Comparison of ENCODE assay signal across 9 mouse cellular contexts in the genomic region with DNA sequence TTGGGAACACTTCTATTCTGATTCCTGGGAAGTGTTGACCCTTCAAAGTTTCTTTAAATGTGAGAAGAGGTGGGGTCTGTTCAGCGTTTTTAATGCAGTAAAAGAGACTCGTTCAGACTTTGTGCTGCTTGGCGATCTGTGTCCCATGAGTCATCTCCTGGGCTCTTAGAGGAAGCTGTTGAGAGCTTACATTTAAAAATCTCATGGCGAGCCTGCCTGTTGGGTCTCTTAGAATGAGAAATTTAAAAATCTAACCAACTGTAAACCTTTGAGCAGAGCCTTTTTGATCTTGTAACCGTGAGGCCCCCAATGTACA. TPM values are rescaled to one million over a fixed set of nuclear protein-coding genes. Genes with fewer than 3 reads are reported as not detected.
DNase-seq lines count a peak whose midpoint lies in the region; ATAC-seq and TF ChIP-seq lines count a peak whose summit lies in the region.
"Had no signal": no experiment of that assay in that cellular context is flagged by ENCODE, and none has a peak within 500 bp of the region (broad histone marks: within the 10 kb centered on the region; RNA-seq: fewer than 3 reads in every experiment).

No protein-coding gene starts in this region.

- no peak overlapping the region for H3K4me3 ChIP-seq in kidney, embryonic 16.5 days (ENCODE audit: low read length)
- H3K4me3 ChIP-seq in bone marrow macrophage, adult 2 months (ENCODE audit: insufficient read depth, low read length), result peak overlapping the region; percentile 30; the same call in 1 of the 2 replicates
- H3K4me3 ChIP-seq in embryonic facial prominence, embryonic 15.5 days (replicated peaks), result no peak overlapping the region
- H3K4me3 ChIP-seq in liver, postnatal 0 days (ENCODE audit: low read depth, low read length), result no peak overlapping the region
- no peak overlapping the region for H3K4me3 ChIP-seq in forebrain, embryonic 12.5 days (replicated peaks)

- no peak for ATAC-seq in kidney, embryonic 16.5 days (ENCODE audit: low FRiP score, low TSS enrichment)
- no peak for ATAC-seq in embryonic facial prominence, embryonic 15.5 days (ENCODE audit: insufficient number of reproducible peaks, low FRiP score, low TSS enrichment, low read depth)
- ATAC-seq in liver, postnatal 0 days, result no peak
- ATAC-seq in forebrain, embryonic 12.5 days (ENCODE audit: low FRiP score), result no peak

- no peaks in the 10 kb centered on the region for H3K27me3 ChIP-seq in kidney, embryonic 16.5 days (ENCODE audit: insufficient read depth, low read length)
- H3K27me3 ChIP-seq in embryonic facial prominence, embryonic 15.5 days, result no peaks in the 10 kb centered on the region
- H3K27me3 ChIP-seq in liver, postnatal 0 days (ENCODE audit: insufficient read depth, low read length), result no peaks in the 10 kb centered on the region
- no peaks in the 10 kb centered on the region for H3K27me3 ChIP-seq in forebrain, embryonic 12.5 days
- H3K27me3 ChIP-seq: Patski had no signal

- H3K27ac ChIP-seq in kidney, embryonic 16.5 days (ENCODE audit: low read length), result peak overlapping the region; percentile 70; the same call in 1 of the 2 replicates
- H3K27ac ChIP-seq in bone marrow macrophage, adult 2 months (ENCODE audit: insufficient read depth, low read depth, low read length), result peak overlapping the region; percentile 99
- peak overlapping the region; percentile 60 for H3K27ac ChIP-seq in embryonic facial prominence, embryonic 15.5 days (replicated peaks)
- H3K27ac ChIP-seq in liver, postnatal 0 days (ENCODE audit: low read depth), result peak overlapping the region; percentile 71; the same call in 1 of the 2 replicates
- H3K27ac ChIP-seq in forebrain, embryonic 12.5 days, result no peak overlapping the region

- H3K4me2 ChIP-seq in kidney, embryonic 16.5 days (replicated peaks; ENCODE audit: low read depth, low read length), result no peak overlapping the region
- no peak overlapping the region for H3K4me2 ChIP-seq in embryonic facial prominence, embryonic 15.5 days (replicated peaks)
- H3K4me2 ChIP-seq in liver, postnatal 0 days (ENCODE audit: low read depth, low read length), result no peak overlapping the region
- H3K4me2 ChIP-seq in forebrain, embryonic 12.5 days, result no peak overlapping the region

- no peak overlapping the region for H3K9ac ChIP-seq in kidney, embryonic 16.5 days (replicated peaks; ENCODE audit: low read length)
- no peak overlapping the region for H3K9ac ChIP-seq in embryonic facial prominence, embryonic 15.5 days
- H3K9ac ChIP-seq in liver, postnatal 0 days (replicated peaks), result no peak overlapping the region; the same call in 1 of the 2 replicates
- H3K9ac ChIP-seq in forebrain, embryonic 12.5 days, result no peak overlapping the region

- DNase-seq in kidney, postnatal 10 days, result no peak
- DNase-seq in liver, postnatal 0 days, result no peak
- no peak for DNase-seq in cerebellum, postnatal 14 days
- DNase-seq in thymus, adult 18-20 months, result no peak

- H3K4me1 ChIP-seq in kidney, embryonic 16.5 days (ENCODE audit: insufficient read depth, low read length), result peaks cover 32% of the 10 kb centered on the region
- peaks cover 53% of the 10 kb centered on the region for H3K4me1 ChIP-seq in bone marrow macrophage, adult 2 months (ENCODE audit: control insufficient read depth, insufficient read depth, low read length)
- peaks cover 51% of the 10 kb centered on the region for H3K4me1 ChIP-seq in embryonic facial prominence, embryonic 15.5 days
- H3K4me1 ChIP-seq in liver, postnatal 0 days (ENCODE audit: insufficient read depth), result peaks cover 29% of the 10 kb centered on the region
- peaks cover 6% of the 10 kb centered on the region; the same call in 1 of the 2 replicates for H3K4me1 ChIP-seq in forebrain, embryonic 12.5 days

- no peak for TF ChIP-seq CTCF in bone marrow macrophage, adult 2 months (IDR thresholded peaks at IDR 0.05; ENCODE audit: low read depth, low read length)
- TF ChIP-seq CTCF in liver, postnatal 0 days (IDR thresholded peaks at IDR 0.05; ENCODE audit: low read depth), result no peak

- TF ChIP-seq POLR2A in bone marrow macrophage, adult 2 months (IDR thresholded peaks at IDR 0.05; ENCODE audit: borderline replicate concordance, low read depth, low read length), result no peak

- WGBS in kidney, embryonic 16.5 days, result 26% methylated on average over 5 of the region's 5 CpGs
- 37% methylated on average over 5 of the region's 5 CpGs for WGBS in embryonic facial prominence, embryonic 15.5 days
- WGBS in liver, postnatal 0 days (ENCODE audit: insufficient replicate concordance), result 35% methylated on average over 5 of the region's 5 CpGs
- 76% methylated on average over 5 of the region's 5 CpGs for WGBS in forebrain, embryonic 12.5 days

- TF ChIP-seq EP300 in liver, postnatal 0 days (IDR thresholded peaks at IDR 0.05; ENCODE audit: low read depth), result no peak

- no peaks in the 10 kb centered on the region for H3K9me3 ChIP-seq in kidney, embryonic 16.5 days (ENCODE audit: low read length)
- no peaks in the 10 kb centered on the region for H3K9me3 ChIP-seq in embryonic facial prominence, embryonic 15.5 days (replicated peaks)
- no peaks in the 10 kb centered on the region for H3K9me3 ChIP-seq in liver, postnatal 0 days (ENCODE audit: low read length)
- H3K9me3 ChIP-seq in forebrain, embryonic 12.5 days, result no peaks in the 10 kb centered on the region

- H3K36me3 ChIP-seq in kidney, embryonic 16.5 days (ENCODE audit: insufficient read depth, low read length), result no peaks in the 10 kb centered on the region
- H3K36me3 ChIP-seq in embryonic facial prominence, embryonic 15.5 days, result peaks cover 21% of the 10 kb centered on the region
- peaks cover 5% of the 10 kb centered on the region; the same call in 1 of the 2 replicates for H3K36me3 ChIP-seq in liver, postnatal 0 days (replicated peaks; ENCODE audit: insufficient read depth, low read length)
- H3K36me3 ChIP-seq in forebrain, embryonic 12.5 days (replicated peaks), result no peaks in the 10 kb centered on the region

RNA-seq across cellular contexts. Expression of a gene that starts 43.9 kb away (rescaled TPM):
- polyA plus RNA-seq in kidney, embryonic 16.5 days (2015; fragmentation: Nextera tagmentation; extraction: Ambion mirVana), result 66.3 and 66.6 TPM in 2 replicates
- polyA plus RNA-seq in bone marrow macrophage, adult 2 months (2012; ENCODE audit: insufficient read depth, insufficient read length, missing spikeins), result 9.2 and 11.6 TPM in 2 replicates
- polyA plus RNA-seq in embryonic facial prominence, embryonic 15.5 days (2015; fragmentation: Nextera tagmentation; extraction: Ambion mirVana), result 45.0 and 45.5 TPM in 2 replicates
- polyA plus RNA-seq in liver, postnatal 0 days (2015; fragmentation: Nextera tagmentation; extraction: Ambion mirVana), result 16.7 and 18.6 TPM in 2 replicates
- 56.5 and 56.9 TPM in 2 replicates for polyA plus RNA-seq in forebrain, embryonic 12.5 days (2016; fragmentation: Nextera tagmentation; extraction: Ambion mirVana)
